Mouse (Mus musculus) skeletal muscle tissue, adult 2 months (tissue): ENCODE data around the gene Pgc.
A peak's percentile ranks its signal among the peaks of the same experiment; 100 is the strongest.

ENCODE experiments used
- DNase-seq: peaks from one replicate; pipeline ENCODE4 v3.0.0-alpha.2; 2012; ENCODE audit warnings: low read depth, low spot score

Gene Pgc

GRCm38 (mm10) chr17:47707961-47708360 lies 18.7 kb upstream of the Pgc start:
- no peak for DNase-seq

DNA sequence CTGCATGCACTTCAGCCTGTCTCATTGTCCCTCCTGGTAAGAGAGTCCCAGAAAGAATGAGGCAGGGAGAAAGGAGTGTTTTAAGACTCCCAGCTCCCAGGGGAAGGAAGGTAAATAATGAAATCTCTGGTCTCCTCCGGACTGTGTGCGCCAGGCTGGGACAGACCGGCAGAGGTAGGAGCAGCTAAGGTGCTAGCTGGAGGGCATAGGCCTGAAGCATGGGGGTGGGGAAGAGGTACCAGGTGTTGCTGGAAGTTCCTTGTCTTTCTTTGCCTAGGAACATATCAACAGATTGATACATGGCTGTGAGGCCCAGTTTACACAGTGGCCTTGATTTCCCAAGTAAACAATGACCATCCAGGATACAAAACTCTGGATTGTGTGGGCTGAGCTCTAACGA lies 17.7 kb upstream of the Pgc start:
- no peak for DNase-seq

GRCm38 (mm10) chr17:47710036-47710435 lies 16.6 kb upstream of the Pgc start:
- no peak for DNase-seq

DNA sequence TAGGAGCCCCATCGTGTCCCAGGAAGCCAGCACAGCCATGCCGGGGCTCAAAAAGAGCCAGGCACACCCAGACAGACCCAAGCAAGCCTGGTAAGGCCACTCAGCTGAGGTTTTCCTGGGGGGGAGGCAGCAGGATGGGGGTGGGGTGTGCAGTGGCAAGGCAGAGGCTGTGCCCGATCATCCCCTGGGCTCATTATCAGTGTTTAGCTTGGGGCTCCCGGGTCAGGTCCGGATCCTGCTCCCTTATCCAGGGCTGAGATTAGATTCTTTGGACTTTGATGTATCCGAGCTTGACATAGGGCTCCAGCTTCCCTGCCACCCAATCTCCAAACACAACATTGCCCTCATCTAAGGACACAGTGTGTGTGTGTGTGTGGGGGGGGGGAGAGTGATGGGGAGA lies 14.8 kb upstream of the Pgc start:
- no peak for DNase-seq

- DNase-seq = no peak
These were observed 13.6 kb upstream of the Pgc start for GRCm38 (mm10) chr17:47712889-47713571.

DNA sequence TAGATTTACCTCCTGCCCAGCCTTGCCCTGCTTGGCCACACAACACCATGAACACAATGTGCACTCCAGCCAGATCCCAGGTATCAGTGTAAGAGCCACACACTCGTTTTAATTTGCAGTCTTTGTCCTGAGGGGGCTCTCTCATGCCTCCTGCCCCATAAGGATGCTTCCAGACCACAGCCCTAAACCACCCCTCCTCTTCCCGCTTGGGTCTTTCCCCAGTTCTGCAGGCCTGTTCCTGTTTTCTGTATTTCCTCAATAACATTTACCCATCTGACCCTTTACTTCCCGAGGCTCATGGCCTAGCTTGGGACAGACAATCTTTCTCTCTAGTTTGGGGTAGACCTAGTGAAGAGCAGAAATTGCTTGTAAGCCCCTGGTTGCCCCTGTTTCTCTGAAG lies 11.6 kb upstream of the Pgc start:
- DNase-seq = no peak

DNA sequence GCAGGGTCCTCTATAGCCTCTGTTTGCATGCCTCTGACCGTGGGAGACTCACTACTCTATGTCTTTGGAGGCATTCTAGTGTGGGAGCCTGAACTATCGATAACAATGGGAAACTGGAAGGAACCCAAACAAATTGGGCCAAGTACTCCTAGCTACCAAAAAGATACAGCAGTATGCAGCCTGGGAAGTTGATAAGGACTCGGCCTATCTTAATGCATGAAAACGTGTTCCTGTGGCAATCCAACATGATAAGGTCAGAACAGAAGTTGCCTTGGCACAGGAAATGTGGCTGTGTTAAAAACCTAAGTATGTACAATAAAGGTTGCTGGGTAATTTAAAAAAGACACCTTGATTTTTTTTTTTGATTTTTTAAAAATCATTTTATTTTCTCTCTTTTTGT lies 5.5 kb upstream of the Pgc start:
- DNase-seq = no peak

DNA sequence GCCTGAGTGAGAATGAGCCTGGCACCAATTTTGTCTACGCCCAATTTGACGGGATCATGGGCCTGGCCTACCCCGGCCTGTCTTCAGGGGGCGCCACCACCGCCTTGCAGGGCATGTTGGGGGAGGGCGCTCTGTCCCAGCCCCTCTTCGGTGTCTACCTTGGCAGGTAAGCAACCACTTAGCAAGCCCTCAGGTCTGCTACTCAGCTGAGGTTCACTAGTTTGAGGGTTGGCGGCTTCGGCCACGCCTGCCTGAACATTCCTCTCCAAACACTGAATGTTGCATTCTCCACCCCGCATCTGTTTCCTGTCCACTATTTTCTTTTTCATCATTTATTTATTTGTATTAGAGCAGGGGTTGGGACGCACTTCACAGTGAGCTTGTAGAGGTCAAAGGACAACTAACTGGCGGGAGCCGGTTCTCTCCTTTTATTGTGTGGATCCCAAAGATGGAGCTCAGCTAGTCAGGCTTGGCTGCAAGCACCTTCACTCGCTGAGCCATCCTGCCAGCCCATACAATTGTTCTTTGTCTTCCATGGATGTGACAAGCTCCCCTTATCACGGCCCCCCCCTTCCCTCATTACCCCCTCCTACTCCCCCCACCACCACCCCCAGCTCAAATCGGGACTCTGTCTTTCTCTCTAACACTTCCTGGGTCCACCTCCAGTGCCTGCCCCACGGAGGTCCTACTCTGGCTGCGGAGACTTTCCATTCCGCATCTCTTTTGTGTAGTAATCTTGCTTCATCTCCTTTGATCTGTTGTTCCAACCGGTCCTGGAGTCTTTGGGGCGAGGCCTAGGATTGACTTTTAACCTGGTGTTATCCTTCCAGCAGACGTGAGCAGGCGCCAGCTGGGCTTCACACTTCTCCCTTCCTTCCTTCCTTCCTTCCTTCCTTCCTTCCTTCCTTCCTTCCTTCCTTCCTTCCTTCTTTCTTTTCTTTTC lies 4.3 kb downstream of the Pgc start:
- no peak for DNase-seq

DNA sequence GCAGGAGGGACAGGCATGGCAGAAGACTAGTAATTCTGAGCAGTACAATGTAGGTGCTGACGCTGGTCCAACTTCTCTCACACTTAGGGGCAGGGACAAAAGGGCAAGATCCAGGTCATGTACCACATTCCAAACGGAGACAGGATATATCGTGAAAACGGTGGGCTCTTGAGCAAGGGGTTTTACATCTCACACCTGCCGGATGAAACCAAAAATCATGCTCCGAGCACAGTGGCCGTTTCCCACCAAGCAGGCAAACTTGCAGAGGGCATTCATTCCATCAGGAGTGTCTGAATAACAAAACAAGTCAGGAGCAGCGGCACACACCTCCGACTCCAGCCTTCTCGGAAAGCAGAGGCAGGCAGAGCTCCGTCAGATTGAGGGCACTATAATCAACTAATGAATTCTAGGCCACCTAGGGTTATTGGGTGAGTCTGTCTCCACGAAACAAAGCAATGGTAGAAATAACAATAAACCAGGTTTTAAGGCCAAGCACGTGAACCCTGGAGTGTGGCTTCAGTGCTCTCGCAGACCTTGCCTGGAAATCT lies 9.0 kb downstream of the Pgc start:
- no peak for DNase-seq

DNA sequence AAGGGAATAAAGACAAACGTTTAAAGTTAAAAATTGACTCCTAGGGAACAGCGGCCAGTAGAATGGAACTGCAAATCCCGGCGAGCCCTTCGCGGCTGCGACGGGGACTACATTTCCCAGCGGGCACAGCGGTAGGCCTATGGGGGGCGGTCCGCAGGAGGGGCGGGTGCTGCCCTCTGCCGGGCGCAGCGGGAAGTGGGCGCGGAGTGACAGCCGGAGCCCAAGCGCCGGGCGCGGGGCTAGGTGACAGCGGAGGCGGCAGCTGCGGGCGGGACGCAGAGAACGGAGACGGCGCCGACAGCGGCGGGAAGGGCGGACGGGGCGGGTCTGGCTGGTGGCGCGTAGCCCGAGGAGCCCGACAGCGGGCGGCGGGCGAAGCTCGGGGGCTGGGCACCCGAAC lies 10.2 kb downstream of the Pgc start, which contains the start of gene Tfeb:
Tfeb (plus strand) TSS at position 175 of the 400 bp plus-strand sequence.
- DNase-seq = peak; percentile 90

DNA sequence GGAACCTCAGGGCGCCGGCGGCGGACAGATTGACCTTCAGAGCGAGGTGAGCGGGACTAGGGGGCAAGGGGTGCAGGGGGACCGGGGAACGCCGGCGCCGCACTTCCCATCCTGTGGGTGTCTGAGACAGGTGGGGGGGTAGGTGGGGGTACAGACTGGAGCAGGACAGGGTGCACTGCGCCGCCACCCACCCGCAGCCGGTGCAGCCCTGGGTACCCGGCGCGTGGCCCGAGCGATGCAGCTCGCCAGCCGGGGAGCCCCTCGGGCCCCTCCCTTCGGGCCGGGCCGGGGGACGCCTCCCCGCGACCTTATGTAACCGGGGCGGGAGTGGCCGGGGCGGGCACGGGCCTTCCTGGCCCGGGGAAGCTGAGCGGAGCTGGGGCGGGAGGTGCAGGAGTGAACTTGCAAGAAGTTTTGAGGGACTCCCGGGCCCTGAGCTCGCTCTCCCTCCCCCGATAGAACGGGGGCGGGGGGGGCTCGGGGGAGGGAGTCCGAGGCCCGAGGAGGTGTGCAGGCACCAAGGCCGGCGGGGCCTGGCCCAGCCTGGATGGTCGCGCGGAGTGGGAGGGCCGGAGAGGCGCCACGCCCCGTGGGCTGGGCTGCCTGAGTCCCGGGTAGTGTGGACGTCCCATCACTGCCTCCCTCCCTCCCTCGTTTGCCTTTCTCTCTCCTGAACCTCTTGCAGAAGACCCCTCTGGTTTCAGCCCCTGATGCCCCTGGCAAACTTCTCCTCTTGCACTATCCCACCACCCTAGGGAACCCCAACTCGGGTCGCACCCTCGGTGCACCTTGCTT lies 10.8 kb downstream of the Pgc start:
- peak; percentile 93 for DNase-seq

- peak; percentile 77 for DNase-seq
These were observed 11.6 kb downstream of the Pgc start for GRCm38 (mm10) chr17:47738066-47738878.

DNA sequence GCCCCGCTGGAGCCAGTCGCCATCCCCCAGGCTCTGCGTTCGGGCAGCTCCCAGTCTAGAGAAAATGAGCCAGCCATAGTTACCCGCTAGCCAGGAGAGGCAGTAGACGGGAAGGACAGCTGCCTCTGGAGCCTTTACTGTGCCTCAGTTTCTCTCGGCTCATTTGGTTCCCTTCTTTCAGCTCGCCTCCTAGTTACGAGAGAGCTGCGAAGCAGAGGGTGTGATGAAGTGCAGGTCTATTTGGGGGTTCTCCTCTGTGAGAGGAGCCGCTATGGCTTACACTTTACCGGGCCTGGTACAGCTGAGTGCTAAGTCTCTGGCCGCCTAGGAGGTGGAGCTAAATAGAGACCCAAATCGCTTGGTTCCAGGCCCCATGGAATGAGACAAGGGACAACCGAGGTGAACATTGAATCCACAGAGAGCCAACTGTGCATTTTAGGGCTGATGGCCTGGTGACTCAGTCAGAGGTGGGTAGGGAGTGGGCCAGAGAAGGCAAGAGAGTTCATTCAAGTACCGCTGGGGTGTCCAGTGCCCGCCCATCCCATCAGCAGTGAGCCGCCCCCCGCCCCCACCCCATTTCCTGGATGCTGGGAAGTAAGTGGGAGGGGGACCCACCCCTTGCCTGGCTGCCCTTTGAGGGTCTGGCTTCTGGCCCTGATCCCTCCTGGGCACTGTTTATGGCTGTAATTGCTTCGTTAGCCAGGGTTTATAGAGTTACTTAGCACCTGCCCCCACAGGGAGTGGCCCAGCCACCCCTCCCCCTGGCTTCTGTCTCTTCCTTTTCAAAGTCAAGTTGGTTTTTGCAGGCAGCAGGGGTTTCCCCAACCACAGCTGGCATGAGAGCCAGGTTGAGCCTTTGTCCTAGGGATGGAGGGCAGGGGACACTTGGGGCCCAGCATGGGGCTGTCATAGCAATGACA lies 12.5 kb downstream of the Pgc start:
- peak; percentile 57 for DNase-seq

DNA sequence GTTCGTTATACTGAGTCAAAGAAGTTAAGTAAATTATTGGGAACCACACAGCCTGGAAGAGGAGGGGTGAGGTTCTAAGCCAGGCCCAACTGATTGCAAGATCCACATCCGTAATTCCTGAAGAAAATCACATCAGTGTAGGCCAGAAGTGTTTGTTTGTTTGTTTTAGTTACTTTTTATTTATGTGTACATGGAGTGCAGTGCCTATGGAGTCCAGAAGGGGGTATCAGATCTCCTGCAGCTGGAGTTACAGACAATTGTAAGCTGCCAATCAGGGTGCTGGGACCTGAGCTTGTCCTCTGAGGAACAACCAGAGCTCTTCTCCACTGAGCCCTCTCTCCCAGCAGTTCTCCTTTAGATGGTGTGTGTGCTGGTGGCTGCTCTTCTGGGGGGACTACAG lies 13.5 kb downstream of the Pgc start:
- DNase-seq = no peak

GRCm38 (mm10) chr17:47742991-47743734 lies 16.5 kb downstream of the Pgc start:
- DNase-seq = no peak

DNA sequence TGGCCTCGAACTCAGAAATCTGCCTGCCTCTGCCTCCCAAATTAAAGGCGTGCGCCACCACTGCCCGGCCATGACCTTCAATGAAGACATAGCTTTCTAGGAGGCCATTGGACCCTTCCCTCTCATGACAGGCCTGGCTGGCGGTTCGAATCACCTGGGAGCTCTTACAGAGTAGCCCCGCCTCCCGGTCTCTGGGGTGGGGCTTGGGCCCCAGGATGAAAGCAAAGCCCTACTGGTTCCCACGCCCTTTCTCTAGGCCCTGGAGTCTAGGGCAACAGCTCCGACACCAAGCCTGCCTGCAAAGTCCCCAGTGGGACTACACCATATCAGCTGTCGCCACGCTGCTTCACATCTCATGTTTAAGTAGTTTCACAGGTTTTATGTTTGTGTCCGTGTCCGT lies 17.4 kb downstream of the Pgc start:
- no peak for DNase-seq

- DNase-seq = no peak
These were observed 18.2 kb downstream of the Pgc start for GRCm38 (mm10) chr17:47744746-47745368.

- peak; percentile 97 for DNase-seq
These were observed 22.3 kb downstream of the Pgc start for GRCm38 (mm10) chr17:47748791-47749553.
